Mouse (Mus musculus) G1E (cell line): ENCODE results near the gene Gdpd1.

ENCODE experiments used
- CTCF ChIP-seq: IDR thresholded peaks from 2 replicates; pipeline ENCODE4 v1.5.1; 2012; ENCODE audit warnings: low read depth, low read length, inconsistent platforms, mixed read lengths
- GATA1 ChIP-seq: IDR thresholded peaks from 2 replicates; pipeline ENCODE4 v1.6.1; 2012; ENCODE audit warnings: borderline replicate concordance, low read length, inconsistent platforms, mixed read lengths
- GATA2 ChIP-seq: IDR thresholded peaks from 2 replicates; pipeline ENCODE4 v1.6.1; 2012; ENCODE audit warnings: low read depth, low read length, inconsistent platforms, borderline replicate concordance
- POLR2AphosphoS5 ChIP-seq: IDR thresholded peaks from 2 replicates; pipeline ENCODE4 v1.6.1; 2012; ENCODE audit warnings: low read depth, low read length, inconsistent platforms; ENCODE audit not compliant: insufficient replicate concordance
- TAL1 ChIP-seq: conservative IDR thresholded peaks from 2 replicates; pipeline ENCODE4 v1.6.1; 2012; ENCODE audit warnings: low read depth, low read length, inconsistent platforms, mixed read lengths

- TF ChIP-seq CTCF: no peak
- no peak for TF ChIP-seq GATA2
- TF ChIP-seq POLR2AphosphoS5: no peak
- no peak for TF ChIP-seq GATA1
- no peak for TF ChIP-seq TAL1
Observed at GRCm38 (mm10) chr11:87062087-87062486, 11.8 kb downstream of the Gdpd1 start.
